Mouse (Mus musculus) liver, embryonic 14.5 days (tissue): Measurements from ENCODE around the gene Pgp.

Source experiments
- CTCF ChIP-seq: IDR thresholded peaks from 2 replicates; pipeline ENCODE4 v1.5.1; 2016; ENCODE audit warnings: antibody characterized with exemption, low read depth, control low read depth
- EP300 ChIP-seq: IDR thresholded peaks from 2 replicates; pipeline ENCODE4 v1.6.1; 2016; ENCODE audit warnings: antibody characterized with exemption, low read depth

DNA sequence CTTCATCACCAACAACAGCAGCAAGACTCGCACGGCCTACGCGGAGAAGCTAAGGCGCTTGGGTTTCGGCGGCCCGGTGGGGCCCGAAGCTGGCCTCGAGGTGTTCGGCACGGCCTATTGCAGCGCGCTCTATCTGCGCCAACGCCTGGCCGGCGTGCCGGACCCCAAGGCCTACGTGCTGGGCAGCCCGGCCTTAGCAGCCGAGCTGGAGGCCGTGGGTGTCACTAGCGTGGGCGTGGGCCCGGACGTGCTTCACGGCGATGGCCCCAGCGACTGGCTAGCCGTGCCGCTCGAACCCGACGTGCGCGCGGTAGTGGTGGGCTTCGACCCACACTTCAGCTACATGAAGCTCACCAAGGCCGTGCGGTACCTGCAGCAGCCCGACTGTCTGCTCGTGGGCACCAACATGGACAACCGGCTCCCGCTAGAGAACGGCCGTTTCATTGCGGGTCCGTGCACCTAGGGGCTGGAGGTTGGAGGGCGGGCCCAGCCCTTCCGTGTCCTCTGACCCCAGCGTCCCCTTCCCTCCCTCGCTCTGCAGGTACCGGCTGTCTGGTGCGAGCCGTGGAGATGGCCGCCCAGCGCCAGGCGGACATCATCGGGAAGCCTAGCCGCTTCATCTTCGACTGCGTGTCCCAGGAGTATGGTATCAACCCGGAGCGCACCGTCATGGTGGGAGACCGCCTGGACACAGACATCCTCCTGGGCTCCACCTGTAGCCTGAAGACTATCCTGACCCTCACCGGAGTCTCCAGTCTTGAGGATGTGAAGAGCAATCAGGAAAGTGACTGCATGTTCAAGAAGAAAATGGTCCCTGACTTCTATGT, 722 bp downstream of the Pgp start:
- TF ChIP-seq CTCF = no peak
- no peak for TF ChIP-seq EP300
